In the genomic region with DNA sequence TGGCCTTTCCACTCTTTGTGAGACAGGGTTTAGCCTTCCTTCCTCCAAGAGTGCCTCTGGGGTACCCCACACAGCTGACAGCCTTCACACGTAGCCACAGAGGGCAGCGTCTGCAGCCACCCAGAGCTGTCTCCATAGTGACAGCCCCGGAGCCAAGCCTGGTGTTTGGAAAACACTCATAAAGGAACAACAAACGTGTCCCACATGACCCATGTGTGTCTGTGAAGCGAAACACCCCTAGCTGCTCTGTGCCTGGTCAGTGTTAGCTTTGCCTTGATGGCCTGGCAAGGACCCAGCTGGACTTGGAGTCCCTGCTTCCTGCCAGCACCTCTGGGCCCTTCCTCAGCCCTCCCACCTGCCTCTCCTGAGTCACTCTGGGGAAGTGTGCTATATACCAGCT, we compare ENCODE assay signal across 7 mouse cellular contexts.
DNase-seq lines count a peak whose midpoint lies in the region; ATAC-seq lines count a peak whose summit lies in the region.

No protein-coding gene starts in this region.

- WGBS in heart, embryonic 16.5 days, result 11% methylated on average over 5 of the region's 5 CpGs
- WGBS in kidney, embryonic 16.5 days, result 3% methylated on average over 5 of the region's 5 CpGs
- 6% methylated on average over 5 of the region's 5 CpGs for WGBS in midbrain, embryonic 14.5 days

- no peaks in the 10 kb centered on the region for H3K9me3 ChIP-seq in heart, embryonic 16.5 days (replicated peaks; ENCODE audit: control insufficient read depth, low read length)
- H3K9me3 ChIP-seq in kidney, embryonic 16.5 days (ENCODE audit: low read length), result no peaks in the 10 kb centered on the region
- no peaks in the 10 kb centered on the region for H3K9me3 ChIP-seq in midbrain, embryonic 14.5 days (ENCODE audit: control insufficient read depth, low read length)

- H3K36me3 ChIP-seq in heart, embryonic 16.5 days (ENCODE audit: control insufficient read depth, insufficient read depth), result no peaks in the 10 kb centered on the region
- H3K36me3 ChIP-seq in kidney, embryonic 16.5 days (ENCODE audit: insufficient read depth, low read length), result no peaks in the 10 kb centered on the region
- H3K36me3 ChIP-seq in midbrain, embryonic 14.5 days (ENCODE audit: control insufficient read depth, insufficient read depth, low read length), result no peaks in the 10 kb centered on the region; the same call in 1 of the 2 replicates

- H3K9ac ChIP-seq in heart, embryonic 16.5 days (ENCODE audit: low read length), result peak overlapping the region; percentile 4; the same call in 1 of the 2 replicates
- peak overlapping the region; percentile 36; the same call in 1 of the 2 replicates for H3K9ac ChIP-seq in kidney, embryonic 16.5 days (replicated peaks; ENCODE audit: low read length)
- no peak overlapping the region; the same call in 1 of the 2 replicates for H3K9ac ChIP-seq in midbrain, embryonic 14.5 days (replicated peaks; ENCODE audit: low read length)

- no peak overlapping the region for H3K4me2 ChIP-seq in heart, embryonic 16.5 days (ENCODE audit: low read depth, low read length)
- H3K4me2 ChIP-seq in kidney, embryonic 16.5 days (replicated peaks; ENCODE audit: low read depth, low read length), result no peak overlapping the region
- H3K4me2 ChIP-seq in midbrain, embryonic 14.5 days (ENCODE audit: low read length), result no peak overlapping the region

- peaks cover 25% of the 10 kb centered on the region for H3K4me1 ChIP-seq in heart, embryonic 16.5 days (ENCODE audit: control insufficient read depth, insufficient read depth, low read length)
- H3K4me1 ChIP-seq in kidney, embryonic 16.5 days (ENCODE audit: insufficient read depth, low read length), result peaks cover 54% of the 10 kb centered on the region
- peaks cover 51% of the 10 kb centered on the region for H3K4me1 ChIP-seq in midbrain, embryonic 14.5 days (ENCODE audit: control insufficient read depth, insufficient read depth, low read length)

- H3K27ac ChIP-seq in heart, embryonic 16.5 days (ENCODE audit: low read length), result peak overlapping the region; percentile 64
- peak overlapping the region; percentile 65 for H3K27ac ChIP-seq in kidney, embryonic 16.5 days (ENCODE audit: low read length)
- H3K27ac ChIP-seq in midbrain, embryonic 14.5 days (replicated peaks; ENCODE audit: low read depth, low read length), result peak overlapping the region; percentile 75

- no peaks in the 10 kb centered on the region; the same call in 1 of the 2 replicates for H3K27me3 ChIP-seq in heart, embryonic 16.5 days (ENCODE audit: control insufficient read depth, insufficient read depth, low read length)
- H3K27me3 ChIP-seq in kidney, embryonic 16.5 days (ENCODE audit: insufficient read depth, low read length), result no peaks in the 10 kb centered on the region
- H3K27me3 ChIP-seq in midbrain, embryonic 14.5 days (ENCODE audit: control insufficient read depth, insufficient read depth, low read length), result no peaks in the 10 kb centered on the region

- peak; percentile 80 for ATAC-seq in heart, embryonic 16.5 days (replicated peaks; ENCODE audit: extremely low read depth, insufficient read depth, low FRiP score)
- ATAC-seq in kidney, embryonic 16.5 days (ENCODE audit: low FRiP score, low TSS enrichment), result peak; percentile 70
- ATAC-seq in midbrain, embryonic 14.5 days (ENCODE audit: low FRiP score, low TSS enrichment), result peak; percentile 38

- peak; percentile 84 for DNase-seq in adrenal gland, postnatal 14 days
- peak; percentile 53 to 67 for DNase-seq in cerebellum, postnatal 14 days
- DNase-seq in midbrain, embryonic 14.5 days, result peak; percentile 71
- no peak for DNase-seq in layer of hippocampus, postnatal 25 days (ENCODE audit: extremely low spot score in 1 of 2, low spot score in 1 of 2)
- DNase-seq in frontal cortex, postnatal 10 days (ENCODE audit: low spot score in 2 of 2), result no peak

- no peak overlapping the region for H3K4me3 ChIP-seq in heart, embryonic 16.5 days (ENCODE audit: low read length)
- no peak overlapping the region for H3K4me3 ChIP-seq in kidney, embryonic 16.5 days (ENCODE audit: low read length)
- H3K4me3 ChIP-seq in midbrain, embryonic 14.5 days (replicated peaks; ENCODE audit: low read depth, low read length), result no peak overlapping the region

Comparison
In these comparisons a context has a peak if more than half of its experiments do, and no peak if none do; other contexts are left out.
1. DNase-seq: peak in adrenal gland, postnatal 14 days (single experiment), cerebellum, postnatal 14 days (2 of 2) and midbrain, embryonic 14.5 days (single experiment); none in layer of hippocampus, postnatal 25 days (0 of 2) and frontal cortex, postnatal 10 days (0 of 2).
2. Peak in every context shown above with its lines, with median percentiles within 50 percentile points of each other: ATAC-seq and H3K27ac ChIP-seq.